Mouse (Mus musculus) thymus, adult 2 months (tissue): ENCODE data around the gene Rfx1. TPM values are rescaled to one million over a fixed set of nuclear protein-coding genes. Genes with fewer than 3 reads are reported as not detected.

ENCODE experiments used
- DNase-seq: peaks from one replicate; pipeline ENCODE4 v3.0.0; 2021
- H3K27ac ChIP-seq: fragments of 200-500 bp; 2 replicates; pipeline ENCODE4 v1.5.1; 2012; ENCODE audit warnings: low read length, control low read depth; ENCODE audit not compliant: control insufficient read depth, insufficient read depth
- H3K27me3 ChIP-seq: fragments of 200-500 bp; 2 replicates; pipeline ENCODE4 v1.6.1; 2012; ENCODE audit warnings: mild to moderate bottlenecking, low read length, moderate library complexity, mixed read lengths; ENCODE audit not compliant: control insufficient read depth, insufficient read depth
- H3K36me3 ChIP-seq: fragments of 200-500 bp; 2 replicates; pipeline ENCODE4 v1.6.1; 2012; ENCODE audit warnings: mild to moderate bottlenecking, low read length, moderate library complexity; ENCODE audit not compliant: control insufficient read depth, insufficient read depth
- H3K4me1 ChIP-seq: fragments of 200-500 bp; replicated peaks from 2 replicates; pipeline ENCODE4 v1.6.1; 2012; ENCODE audit warnings: low read length; ENCODE audit not compliant: control insufficient read depth, insufficient read depth
- H3K4me3 ChIP-seq: fragments of 200-500 bp; 2 replicates; pipeline ENCODE4 v1.5.1; 2012; ENCODE audit warnings: mild to moderate bottlenecking, low read length, control low read depth, moderate library complexity; ENCODE audit not compliant: control insufficient read depth, insufficient read depth
- CTCF ChIP-seq: fragments of 200-500 bp; IDR thresholded peaks from 2 replicates; pipeline ENCODE4 v1.5.1; 2012; ENCODE audit warnings: mild to moderate bottlenecking, control low read depth, low read length, moderate library complexity, borderline replicate concordance; ENCODE audit not compliant: control insufficient read depth, poor library complexity, insufficient read depth; ENCODE audit errors: extremely low read depth
- POLR2A ChIP-seq: fragments of 200-500 bp; IDR thresholded peaks from 2 replicates; pipeline ENCODE4 v1.6.1; 2012; ENCODE audit warnings: mild to moderate bottlenecking, low read length, control low read depth, moderate library complexity; ENCODE audit not compliant: control insufficient read depth, poor library complexity, insufficient read depth; ENCODE audit errors: extremely low read depth
- WGBS: fragments of 180-500 bp; shearing (Covaris S2); methylation state at CpG from one replicate; pipeline ENCODE4 v1.1.7; 2018; 5-methylcytosine and 5-hydroxymethylcytosine counted together
- polyA plus RNA-seq: library from polyadenylated mRNA; depleted of rRNA; stranded (reverse); fragments of >200 nt; gene quantifications from 2 replicates; pipeline ENCODE4 v1.2.3, GENCODE M21; 2012

Gene Rfx1
- polyA plus RNA-seq, 1 experiment, result 76.1 TPM

- TF ChIP-seq CTCF (no peak), POLR2A (no peak)
- 91% methylated on average over 2 of the region's 2 CpGs for WGBS
- no peaks in the 10 kb centered on the region for H3K27me3 ChIP-seq
- DNase-seq, result no peak
- H3K27ac ChIP-seq, result no peak overlapping the region
- H3K36me3 ChIP-seq, result no peaks in the 10 kb centered on the region
- peaks cover 16% of the 10 kb centered on the region for H3K4me1 ChIP-seq
- no peak overlapping the region for H3K4me3 ChIP-seq
Observed at GRCm38 (mm10) chr8:84069750-84070149, 3.1 kb downstream of the Rfx1 start.

GRCm38 (mm10) chr8:84070241-84070640 is 3.6 kb downstream of the Rfx1 start:
- TF ChIP-seq CTCF (no peak), POLR2A (no peak)
- Histone ChIP-seq H3K4me3 (no peak overlapping the region), H3K4me1 (peaks cover 13% of the 10 kb centered on the region), H3K27ac (no peak overlapping the region), H3K27me3 (no peaks in the 10 kb centered on the region), H3K36me3 (no peaks in the 10 kb centered on the region)
- WGBS, result 87% methylated on average over 5 of the region's 5 CpGs
- no peak for DNase-seq

GRCm38 (mm10) chr8:84070667-84071066 is 4.0 kb downstream of the Rfx1 start:
- 69% methylated on average over 2 of the region's 2 CpGs for WGBS

GRCm38 (mm10) chr8:84071921-84072320 is 5.3 kb downstream of the Rfx1 start:
- Histone ChIP-seq H3K27me3 (no peaks in the 10 kb centered on the region), H3K4me1 (peaks cover 13% of the 10 kb centered on the region), H3K27ac (no peak overlapping the region), H3K4me3 (no peak overlapping the region), H3K36me3 (no peaks in the 10 kb centered on the region)
- TF ChIP-seq CTCF (no peak), POLR2A (no peak)
- WGBS, result 91% methylated on average over 3 of the region's 3 CpGs
- no peak for DNase-seq

More at GRCm38 (mm10) chr8:84070667-84071066, 4.0 kb downstream of the Rfx1 start:
- Histone ChIP-seq H3K4me3 (no peak overlapping the region), H3K4me1 (peaks cover 13% of the 10 kb centered on the region), H3K27me3 (no peaks in the 10 kb centered on the region), H3K36me3 (no peaks in the 10 kb centered on the region), H3K27ac (no peak overlapping the region)
- DNase-seq, result no peak
- TF ChIP-seq CTCF, result no peak
- TF ChIP-seq POLR2A, result no peak

GRCm38 (mm10) chr8:84072321-84072720 is 5.7 kb downstream of the Rfx1 start:
- H3K4me3 ChIP-seq, result no peak overlapping the region
- 95% methylated on average over 10 of the region's 10 CpGs for WGBS
- H3K27me3 ChIP-seq, result no peaks in the 10 kb centered on the region
- H3K27ac ChIP-seq, result no peak overlapping the region
- TF ChIP-seq CTCF, result no peak
- TF ChIP-seq POLR2A, result no peak
- peaks cover 13% of the 10 kb centered on the region for H3K4me1 ChIP-seq
- no peak for DNase-seq
- H3K36me3 ChIP-seq, result no peaks in the 10 kb centered on the region

- TF ChIP-seq POLR2A, result no peak
- no peak for TF ChIP-seq CTCF
- H3K36me3 ChIP-seq, result no peaks in the 10 kb centered on the region
- WGBS, result 67% methylated on average over 10 of the region's 10 CpGs
- DNase-seq, result no peak
- peaks cover 9% of the 10 kb centered on the region for H3K4me1 ChIP-seq
- H3K27me3 ChIP-seq, result no peaks in the 10 kb centered on the region
- H3K27ac ChIP-seq, result peak overlapping the region; percentile 31; the same call in 1 of the 2 replicates
- H3K4me3 ChIP-seq, result no peak overlapping the region
Observed at GRCm38 (mm10) chr8:84073230-84073976, 6.8 kb downstream of the Rfx1 start.

- WGBS, result 94% methylated on average over 1 of the region's 1 CpGs
- peaks cover 9% of the 10 kb centered on the region for H3K4me1 ChIP-seq
- H3K4me3 ChIP-seq, result no peak overlapping the region
- H3K27ac ChIP-seq, result no peak overlapping the region
- TF ChIP-seq POLR2A, result no peak
- TF ChIP-seq CTCF, result no peak
- H3K27me3 ChIP-seq, result no peaks in the 10 kb centered on the region
- no peak for DNase-seq
- peaks cover 12% of the 10 kb centered on the region for H3K36me3 ChIP-seq
Observed at GRCm38 (mm10) chr8:84076412-84076811, 9.8 kb downstream of the Rfx1 start.

- no peak for DNase-seq
- Histone ChIP-seq H3K36me3 (peaks cover 13% of the 10 kb centered on the region), H3K27ac (no peak overlapping the region), H3K4me1 (peaks cover 9% of the 10 kb centered on the region), H3K4me3 (no peak overlapping the region), H3K27me3 (no peaks in the 10 kb centered on the region)
- TF ChIP-seq POLR2A (no peak), CTCF (no peak)
- WGBS, result 88% methylated on average over 3 of the region's 3 CpGs
Observed at GRCm38 (mm10) chr8:84076849-84077248, 10.2 kb downstream of the Rfx1 start.
